Mouse (Mus musculus): ENCODE measurements around the gene Sv2b. TPM values are rescaled to one million over a fixed set of nuclear protein-coding genes. Genes with fewer than 3 reads are reported as not detected.

Sv2b gene
- polyA plus RNA-seq, 1 experiment from 2014 or later = 0.67 TPM

- WGBS = 84% methylated on average over 4 of the region's 4 CpGs
- Histone ChIP-seq H3K36me3 (ENCODE audit: control insufficient read depth, insufficient read depth, low read length) (no peaks in the 10 kb centered on the region), H3K4me2 (replicated peaks; ENCODE audit: low read depth) (no peak overlapping the region), H3K27me3 (ENCODE audit: control insufficient read depth, insufficient read depth, low read length) (no peaks in the 10 kb centered on the region), H3K9me3 (ENCODE audit: control insufficient read depth, low read length) (no peaks in the 10 kb centered on the region), H3K9ac (ENCODE audit: low read length) (no peak overlapping the region), H3K27ac (replicated peaks) (no peak overlapping the region), H3K4me3 (ENCODE audit: low read depth, low read length) (no peak overlapping the region), H3K4me1 (replicated peaks; ENCODE audit: control insufficient read depth, insufficient read depth) (no peaks in the 10 kb centered on the region)
- no peak for TF ChIP-seq CTCF (IDR thresholded peaks at IDR 0.05; ENCODE audit: low read depth)
- TF ChIP-seq EP300 (optimal IDR thresholded peaks at IDR 0.05) = no peak
- ATAC-seq (ENCODE audit: low FRiP score, low TSS enrichment) (no peak), DNase-seq (ENCODE audit: low spot score) (no peak)
These were observed 9.8 kb downstream of the Sv2b start for GRCm38 (mm10) chr7:75299245-75299644.

- Histone ChIP-seq H3K4me1 (replicated peaks; ENCODE audit: control insufficient read depth, insufficient read depth) (no peaks in the 10 kb centered on the region), H3K4me3 (ENCODE audit: low read depth, low read length) (no peak overlapping the region), H3K27me3 (ENCODE audit: control insufficient read depth, insufficient read depth, low read length) (no peaks in the 10 kb centered on the region), H3K27ac (replicated peaks) (no peak overlapping the region), H3K9ac (ENCODE audit: low read length) (no peak overlapping the region), H3K9me3 (ENCODE audit: control insufficient read depth, low read length) (no peaks in the 10 kb centered on the region), H3K36me3 (ENCODE audit: control insufficient read depth, insufficient read depth, low read length) (no peaks in the 10 kb centered on the region), H3K4me2 (replicated peaks; ENCODE audit: low read depth) (no peak overlapping the region)
- ATAC-seq (ENCODE audit: low FRiP score, low TSS enrichment) (no peak), DNase-seq (ENCODE audit: low spot score) (no peak)
- no peak for TF ChIP-seq EP300 (optimal IDR thresholded peaks at IDR 0.05)
- no peak for TF ChIP-seq CTCF (IDR thresholded peaks at IDR 0.05; ENCODE audit: low read depth)
- WGBS = 33% methylated on average over 6 of the region's 6 CpGs
These were observed 12.4 kb downstream of the Sv2b start for GRCm38 (mm10) chr7:75296688-75297119.

- Histone ChIP-seq H3K9me3 (ENCODE audit: control insufficient read depth, low read length) (no peaks in the 10 kb centered on the region), H3K4me2 (replicated peaks; ENCODE audit: low read depth) (no peak overlapping the region), H3K9ac (ENCODE audit: low read length) (no peak overlapping the region), H3K36me3 (ENCODE audit: control insufficient read depth, insufficient read depth, low read length) (no peaks in the 10 kb centered on the region), H3K27ac (replicated peaks) (no peak overlapping the region), H3K4me1 (replicated peaks; ENCODE audit: control insufficient read depth, insufficient read depth) (no peaks in the 10 kb centered on the region), H3K4me3 (ENCODE audit: low read depth, low read length) (no peak overlapping the region), H3K27me3 (ENCODE audit: control insufficient read depth, insufficient read depth, low read length) (no peaks in the 10 kb centered on the region)
- no peak for ATAC-seq (ENCODE audit: low FRiP score, low TSS enrichment)
- 54% methylated on average over 5 of the region's 5 CpGs for WGBS
- TF ChIP-seq EP300 (optimal IDR thresholded peaks at IDR 0.05) (no peak), CTCF (IDR thresholded peaks at IDR 0.05; ENCODE audit: low read depth) (no peak)
- no peak for DNase-seq (ENCODE audit: low spot score)
These were observed 13.7 kb downstream of the Sv2b start for GRCm38 (mm10) chr7:75295228-75295865.

- Histone ChIP-seq H3K4me2 (replicated peaks; ENCODE audit: low read depth) (no peak overlapping the region), H3K27ac (replicated peaks) (no peak overlapping the region), H3K9me3 (ENCODE audit: control insufficient read depth, low read length) (no peaks in the 10 kb centered on the region), H3K27me3 (ENCODE audit: control insufficient read depth, insufficient read depth, low read length) (no peaks in the 10 kb centered on the region), H3K36me3 (ENCODE audit: control insufficient read depth, insufficient read depth, low read length) (no peaks in the 10 kb centered on the region), H3K4me3 (ENCODE audit: low read depth, low read length) (no peak overlapping the region), H3K9ac (ENCODE audit: low read length) (no peak overlapping the region), H3K4me1 (replicated peaks; ENCODE audit: control insufficient read depth, insufficient read depth) (no peaks in the 10 kb centered on the region)
- DNase-seq (ENCODE audit: low spot score) (no peak), ATAC-seq (ENCODE audit: low FRiP score, low TSS enrichment) (no peak)
- no peak for TF ChIP-seq EP300 (optimal IDR thresholded peaks at IDR 0.05)
- no peak for TF ChIP-seq CTCF (IDR thresholded peaks at IDR 0.05; ENCODE audit: low read depth)
- 44% methylated on average over 3 of the region's 3 CpGs for WGBS
These were observed 16.8 kb downstream of the Sv2b start for GRCm38 (mm10) chr7:75292246-75292645.

GRCm38 (mm10) chr7:75290554-75290953 lies 18.5 kb downstream of the Sv2b start:
- no peak for DNase-seq (ENCODE audit: low spot score)
- Histone ChIP-seq H3K4me2 (replicated peaks; ENCODE audit: low read depth) (no peak overlapping the region), H3K9ac (ENCODE audit: low read length) (no peak overlapping the region), H3K4me3 (ENCODE audit: low read depth, low read length) (no peak overlapping the region), H3K4me1 (replicated peaks; ENCODE audit: control insufficient read depth, insufficient read depth) (no peaks in the 10 kb centered on the region), H3K27me3 (ENCODE audit: control insufficient read depth, insufficient read depth, low read length) (no peaks in the 10 kb centered on the region), H3K9me3 (ENCODE audit: control insufficient read depth, low read length) (no peaks in the 10 kb centered on the region), H3K27ac (replicated peaks) (no peak overlapping the region), H3K36me3 (ENCODE audit: control insufficient read depth, insufficient read depth, low read length) (no peaks in the 10 kb centered on the region)
- 34% methylated on average over 2 of the region's 2 CpGs for WGBS
- no peak for TF ChIP-seq CTCF (IDR thresholded peaks at IDR 0.05; ENCODE audit: low read depth)
- no peak for TF ChIP-seq EP300 (optimal IDR thresholded peaks at IDR 0.05)
- no peak for ATAC-seq (ENCODE audit: low FRiP score, low TSS enrichment)

GRCm38 (mm10) chr7:75287237-75287636 lies 21.8 kb downstream of the Sv2b start:
- Histone ChIP-seq H3K36me3 (ENCODE audit: control insufficient read depth, insufficient read depth, low read length) (no peaks in the 10 kb centered on the region), H3K27ac (replicated peaks) (no peak overlapping the region)
- TF ChIP-seq EP300 (optimal IDR thresholded peaks at IDR 0.05) (no peak), CTCF (IDR thresholded peaks at IDR 0.05; ENCODE audit: low read depth) (no peak)

More at GRCm38 (mm10) chr7:75287237-75287636, 21.8 kb downstream of the Sv2b start:
- no peak overlapping the region for H3K9ac ChIP-seq (ENCODE audit: low read length)
- no peaks in the 10 kb centered on the region for H3K9me3 ChIP-seq (ENCODE audit: control insufficient read depth, low read length)
- no peak overlapping the region for H3K4me3 ChIP-seq (ENCODE audit: low read depth, low read length)
- no peaks in the 10 kb centered on the region for H3K27me3 ChIP-seq (ENCODE audit: control insufficient read depth, insufficient read depth, low read length)
- DNase-seq (ENCODE audit: low spot score) (no peak), ATAC-seq (ENCODE audit: low FRiP score, low TSS enrichment) (no peak)
- H3K4me2 ChIP-seq (replicated peaks; ENCODE audit: low read depth) = no peak overlapping the region
- no peaks in the 10 kb centered on the region for H3K4me1 ChIP-seq (replicated peaks; ENCODE audit: control insufficient read depth, insufficient read depth)
- 89% methylated on average over 6 of the region's 6 CpGs for WGBS

Measured in stomach, postnatal 0 days (tissue).